Mouse (Mus musculus) bone marrow, adult 2 months (tissue): ENCODE data around the gene Timm29. TPM values are rescaled to one million over a fixed set of nuclear protein-coding genes. Genes with fewer than 3 reads are reported as not detected.
A peak's percentile ranks its signal among the peaks of the same experiment; 100 is the strongest.

ENCODE experiments used
- H3K27ac ChIP-seq: fragments of 200-500 bp; 2 replicates; pipeline ENCODE4 v1.5.1; 2012; ENCODE audit warnings: low read depth, mild to moderate bottlenecking, control low read depth, inconsistent platforms, low read length; ENCODE audit not compliant: control insufficient read depth, poor library complexity, insufficient read depth
- H3K4me1 ChIP-seq: fragments of 200-500 bp; 2 replicates; pipeline ENCODE4 v1.6.1; 2011; ENCODE audit warnings: low read length; ENCODE audit not compliant: control insufficient read depth, insufficient read depth
- H3K4me3 ChIP-seq: fragments of 200-500 bp; replicated peaks from 2 replicates; pipeline ENCODE3; 2011; ENCODE audit warnings: mild to moderate bottlenecking, low read depth, low read length, control low read depth; ENCODE audit not compliant: control insufficient read depth
- CTCF ChIP-seq: fragments of 200-500 bp; IDR thresholded peaks from 2 replicates; pipeline ENCODE4 v1.5.1; 2011; ENCODE audit warnings: low read length, control low read depth; ENCODE audit not compliant: control insufficient read depth, insufficient read depth
- POLR2A ChIP-seq: fragments of 200-500 bp; IDR thresholded peaks from 2 replicates; pipeline ENCODE4 v1.6.1; 2011; ENCODE audit warnings: low read depth, mild to moderate bottlenecking, control low read depth, low read length, borderline replicate concordance; ENCODE audit not compliant: control insufficient read depth
- WGBS: fragments of 180-500 bp; shearing (Covaris S2); methylation state at CpG from one replicate; pipeline ENCODE4 v1.1.7; 2018; 5-methylcytosine and 5-hydroxymethylcytosine counted together
- polyA plus RNA-seq: library from polyadenylated mRNA; stranded (reverse); fragments of >200 nt; gene quantifications from 2 replicates; pipeline ENCODE4 v1.2.4, GENCODE M21; 2011; ENCODE audit warnings: low replicate concordance; ENCODE audit not compliant: missing spikeins, insufficient read depth, insufficient read length

Gene Timm29
- polyA plus RNA-seq, 1 experiment = 10.4 TPM

- H3K4me3 ChIP-seq = peak overlapping the region; percentile 89
- under 1% methylated on average over 57 of the region's 57 CpGs for WGBS
- peak overlapping the region; percentile 97 for H3K27ac ChIP-seq
- peaks cover 4% of the 10 kb centered on the region; the same call in 1 of the 2 replicates for H3K4me1 ChIP-seq
- no peak for TF ChIP-seq CTCF
- TF ChIP-seq POLR2A = peak; percentile 66; the same call in 1 of the 2 replicates
These were observed 23.8 kb downstream of the Timm29 start for GRCm38 (mm10) chr9:21616232-21616781.

DNA sequence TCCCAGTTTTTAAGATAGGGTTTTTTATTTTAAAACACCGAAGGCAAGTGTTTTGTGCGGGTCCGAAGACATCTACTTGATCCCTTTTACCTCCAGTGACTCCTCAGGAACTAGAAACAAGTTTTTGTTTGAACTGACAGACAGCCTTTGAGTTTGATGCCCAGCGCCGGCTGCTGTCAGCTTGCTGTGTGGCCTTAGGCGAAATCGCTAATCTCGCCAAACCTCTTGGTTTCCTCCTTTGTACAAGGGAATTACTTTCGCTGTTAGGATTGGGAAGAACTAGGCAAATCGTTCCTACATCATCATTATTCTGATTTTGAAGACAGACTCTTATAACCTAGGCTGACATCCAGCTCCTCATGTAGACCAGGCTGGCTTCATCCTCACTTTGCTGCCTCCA lies 24.5 kb downstream of the Timm29 start:
- Histone ChIP-seq H3K4me3 (peak overlapping the region; percentile 89), H3K27ac (peak overlapping the region; percentile 49), H3K4me1 (peaks cover 4% of the 10 kb centered on the region; the same call in 1 of the 2 replicates)
- no peak for TF ChIP-seq CTCF
- no peak for TF ChIP-seq POLR2A
- WGBS = 3% methylated on average over 10 of the region's 10 CpGs

- Histone ChIP-seq H3K4me1 (peaks cover 6% of the 10 kb centered on the region; the same call in 1 of the 2 replicates), H3K4me3 (no peak overlapping the region), H3K27ac (no peak overlapping the region)
- 54% methylated on average over 4 of the region's 4 CpGs for WGBS
- TF ChIP-seq POLR2A (no peak), CTCF (no peak)
These were observed 27.7 kb downstream of the Timm29 start for GRCm38 (mm10) chr9:21620229-21620628.

- 78% methylated on average over 1 of the region's 1 CpGs for WGBS
- Histone ChIP-seq H3K27ac (no peak overlapping the region), H3K4me1 (peaks cover 6% of the 10 kb centered on the region; the same call in 1 of the 2 replicates), H3K4me3 (no peak overlapping the region)
- TF ChIP-seq CTCF = no peak
- TF ChIP-seq POLR2A = no peak
These were observed 30.2 kb downstream of the Timm29 start for GRCm38 (mm10) chr9:21622676-21623075.

- WGBS = 74% methylated on average over 10 of the region's 10 CpGs
- peak overlapping the region; percentile 89 for H3K27ac ChIP-seq
- peaks cover 2% of the 10 kb centered on the region; the same call in 1 of the 2 replicates for H3K4me1 ChIP-seq
- TF ChIP-seq POLR2A (no peak), CTCF (no peak)
- H3K4me3 ChIP-seq = peak overlapping the region; percentile 19
These were observed 33.1 kb downstream of the Timm29 start for GRCm38 (mm10) chr9:21625342-21626339.

- H3K4me3 ChIP-seq = no peak overlapping the region
- H3K4me1 ChIP-seq = peaks cover 2% of the 10 kb centered on the region; the same call in 1 of the 2 replicates
- TF ChIP-seq CTCF (peak; percentile 24; the same call in 1 of the 2 replicates), POLR2A (no peak)
- no peak overlapping the region; the same call in 1 of the 2 replicates for H3K27ac ChIP-seq
These were observed 34.0 kb downstream of the Timm29 start for GRCm38 (mm10) chr9:21626571-21626970.

- Histone ChIP-seq H3K4me3 (peak overlapping the region; percentile 32), H3K4me1 (peaks cover 2% of the 10 kb centered on the region; the same call in 1 of the 2 replicates), H3K27ac (peak overlapping the region; percentile 59; the same call in 1 of the 2 replicates)
- TF ChIP-seq POLR2A = no peak; the same call in 1 of the 2 replicates
- TF ChIP-seq CTCF = no peak
- 58% methylated on average over 5 of the region's 5 CpGs for WGBS
These were observed 34.7 kb downstream of the Timm29 start for GRCm38 (mm10) chr9:21627145-21627795.
